Mouse (Mus musculus): ENCODE results near the gene Spint2.

The Spint2 gene

DNA sequence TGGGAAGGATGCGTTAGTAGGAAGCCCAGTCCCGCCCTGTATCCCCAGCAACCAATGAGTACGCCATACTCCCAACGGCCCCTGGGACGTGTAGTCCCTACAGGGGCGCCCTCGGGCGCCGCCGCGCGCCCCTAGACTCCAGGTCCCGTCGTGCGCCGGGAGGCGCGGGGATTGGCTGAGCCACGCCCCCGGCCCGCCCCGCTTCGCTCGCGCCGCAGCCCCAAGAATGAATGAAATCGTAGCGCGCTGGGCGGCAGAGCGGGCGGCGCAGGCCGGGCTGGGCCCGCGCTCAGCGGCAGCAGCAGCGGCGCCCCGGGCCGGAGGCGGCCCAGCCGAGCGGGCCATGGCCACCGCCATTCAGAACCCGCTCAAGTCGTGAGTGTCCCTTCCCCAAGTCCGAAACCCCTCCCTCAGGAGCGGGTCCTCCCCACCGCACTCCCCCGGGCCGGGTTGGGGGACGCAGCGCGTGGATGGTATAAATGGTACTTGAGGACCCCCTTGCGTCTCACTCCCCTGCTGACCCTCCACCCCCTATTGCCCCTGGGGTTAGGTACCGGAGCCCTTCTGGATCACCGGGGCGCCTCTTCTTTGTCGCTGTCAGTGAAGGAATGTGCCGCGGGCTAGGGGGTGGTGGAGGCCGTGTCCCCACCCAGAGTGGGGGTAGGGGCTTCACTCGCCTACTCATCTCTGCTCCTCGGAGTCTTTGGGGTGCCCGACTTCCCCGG lies 22.2 kb upstream of the Spint2 start, which contains the start of gene Dpf1:
Gene Dpf1, plus strand, starts transcription at position 214 of the 725 bp plus-strand sequence.
- peak; percentile 86 for DNase-seq

DNA sequence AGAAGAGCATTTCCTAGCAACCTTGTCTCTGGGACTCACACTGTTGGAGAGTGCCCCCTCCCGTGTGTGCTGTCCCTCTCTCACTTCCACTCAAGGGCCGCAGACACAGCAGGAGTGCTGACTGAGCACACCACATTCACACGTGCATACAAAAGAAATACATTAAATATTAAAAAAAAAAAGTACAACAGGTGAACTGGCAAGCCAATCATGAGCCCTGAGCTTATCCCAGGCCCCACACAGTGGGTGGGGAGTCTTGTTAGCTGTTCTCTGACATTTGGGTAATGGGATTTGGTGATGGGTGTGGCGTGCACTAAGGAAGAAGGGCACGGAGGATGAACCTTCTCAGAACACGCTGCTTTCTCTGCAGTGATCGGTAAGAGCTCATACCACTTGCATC lies 20.9 kb upstream of the Spint2 start:
- DNase-seq: no peak

DNA sequence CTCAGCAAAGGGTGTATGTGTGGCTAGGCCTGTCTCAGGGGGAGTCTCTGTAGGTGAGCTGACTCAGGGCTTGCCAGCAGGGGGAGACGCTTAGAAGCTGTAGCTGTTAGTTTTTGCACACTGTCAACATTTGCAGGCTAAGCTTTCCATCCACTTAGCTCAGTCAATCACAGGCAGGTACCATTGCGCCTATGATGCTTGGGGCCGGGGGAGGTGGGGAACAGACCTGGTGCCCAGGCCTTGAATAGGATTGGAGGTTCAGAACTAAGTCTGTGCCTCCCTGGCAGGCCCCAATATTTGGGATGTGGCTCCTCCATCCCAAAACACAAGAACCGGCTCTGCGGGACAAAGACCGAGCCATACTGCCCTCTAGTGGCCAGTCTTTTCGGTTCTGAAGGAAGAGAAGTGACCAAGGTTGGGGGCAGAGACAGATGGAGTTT lies 19.4 kb upstream of the Spint2 start:
- DNase-seq: peak; percentile 74

DNA sequence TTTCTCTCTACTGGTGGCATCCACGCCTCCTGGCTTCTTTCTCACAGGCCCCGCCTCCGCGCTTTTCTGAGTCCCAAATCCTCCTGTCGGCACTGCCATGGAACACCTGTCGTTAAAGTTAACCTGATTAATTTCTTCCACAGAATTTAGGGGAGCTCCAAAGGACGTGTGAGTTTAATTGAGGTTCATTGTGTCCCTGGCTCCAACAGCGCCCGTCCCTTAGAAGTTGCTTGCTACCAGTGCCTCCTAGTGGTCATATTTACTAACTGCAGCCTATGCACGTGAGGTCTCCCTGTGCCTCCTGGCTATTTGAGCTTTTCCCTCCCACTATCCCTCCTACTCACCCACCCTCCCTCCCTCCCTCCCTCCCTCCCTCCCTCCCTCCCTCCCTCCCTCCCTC lies 15.3 kb upstream of the Spint2 start:
- DNase-seq: no peak

DNA sequence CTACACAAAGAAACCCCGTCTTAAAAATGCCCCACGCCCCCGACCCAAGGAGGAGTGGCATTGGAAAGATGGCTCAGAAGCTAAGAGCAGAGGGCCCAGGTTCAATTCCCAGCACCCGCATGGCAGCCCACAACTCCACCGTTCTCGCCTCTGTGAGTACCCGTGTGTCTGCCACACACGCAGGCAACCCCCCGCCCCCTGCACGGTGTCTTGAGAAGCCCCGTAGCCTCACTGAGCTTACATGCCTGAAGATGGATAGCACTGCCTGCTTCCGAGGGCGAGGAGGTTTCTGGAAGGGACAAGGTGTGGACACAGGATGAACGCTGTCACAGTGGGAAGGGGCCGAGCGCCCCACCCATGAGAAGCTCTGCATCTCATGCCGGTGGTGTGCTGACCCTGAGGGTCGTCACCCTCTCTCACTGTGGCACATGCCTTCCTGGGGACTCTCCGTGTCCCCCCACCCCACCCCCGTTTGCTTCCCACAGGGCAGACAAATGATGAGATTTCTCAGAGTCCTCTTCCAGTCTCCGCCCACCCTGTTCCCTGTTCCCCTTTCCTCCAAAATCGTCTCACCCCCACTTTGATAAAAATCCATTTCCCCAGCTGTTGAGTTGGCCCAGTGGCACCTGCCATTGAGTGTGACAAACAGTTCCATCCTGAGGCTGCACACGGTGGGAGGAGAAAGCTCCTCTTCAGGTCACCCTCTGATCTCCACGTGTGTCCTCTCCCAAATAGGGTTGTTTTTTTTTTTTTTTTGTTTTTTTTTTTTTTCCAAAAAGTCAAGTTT lies 14.3 kb upstream of the Spint2 start:
- no peak for DNase-seq

DNA sequence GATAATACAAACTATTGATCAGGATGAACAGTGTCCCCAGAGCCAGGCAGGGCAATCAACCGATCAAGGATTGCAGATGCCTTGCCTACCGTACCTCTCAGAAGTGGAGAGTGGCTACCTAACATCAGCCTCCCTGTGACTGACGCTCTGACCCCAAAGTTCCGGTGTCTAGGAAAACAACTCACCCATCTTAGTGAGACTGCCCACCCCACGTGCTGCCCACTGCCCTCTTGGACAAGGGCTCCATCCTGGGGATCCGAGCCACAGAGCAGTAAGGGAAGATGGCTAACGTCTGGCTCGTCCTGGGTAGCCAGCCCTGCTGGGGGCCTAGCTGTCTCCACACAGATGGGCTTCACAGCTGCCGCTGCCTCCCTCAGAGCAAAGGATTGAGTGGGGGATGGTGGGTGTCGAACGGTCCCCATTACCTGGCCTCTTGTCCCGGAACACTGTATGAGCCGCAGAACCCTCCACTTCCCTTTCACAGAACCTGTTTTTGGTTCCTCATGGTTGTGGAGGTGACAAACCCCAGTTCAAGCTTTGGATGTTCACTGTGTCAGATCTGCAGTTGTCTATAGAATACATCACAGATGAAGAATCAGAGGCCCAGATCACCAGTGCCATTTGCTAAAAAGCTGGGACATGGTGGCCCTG lies 12.5 kb upstream of the Spint2 start:
- DNase-seq: no peak

DNA sequence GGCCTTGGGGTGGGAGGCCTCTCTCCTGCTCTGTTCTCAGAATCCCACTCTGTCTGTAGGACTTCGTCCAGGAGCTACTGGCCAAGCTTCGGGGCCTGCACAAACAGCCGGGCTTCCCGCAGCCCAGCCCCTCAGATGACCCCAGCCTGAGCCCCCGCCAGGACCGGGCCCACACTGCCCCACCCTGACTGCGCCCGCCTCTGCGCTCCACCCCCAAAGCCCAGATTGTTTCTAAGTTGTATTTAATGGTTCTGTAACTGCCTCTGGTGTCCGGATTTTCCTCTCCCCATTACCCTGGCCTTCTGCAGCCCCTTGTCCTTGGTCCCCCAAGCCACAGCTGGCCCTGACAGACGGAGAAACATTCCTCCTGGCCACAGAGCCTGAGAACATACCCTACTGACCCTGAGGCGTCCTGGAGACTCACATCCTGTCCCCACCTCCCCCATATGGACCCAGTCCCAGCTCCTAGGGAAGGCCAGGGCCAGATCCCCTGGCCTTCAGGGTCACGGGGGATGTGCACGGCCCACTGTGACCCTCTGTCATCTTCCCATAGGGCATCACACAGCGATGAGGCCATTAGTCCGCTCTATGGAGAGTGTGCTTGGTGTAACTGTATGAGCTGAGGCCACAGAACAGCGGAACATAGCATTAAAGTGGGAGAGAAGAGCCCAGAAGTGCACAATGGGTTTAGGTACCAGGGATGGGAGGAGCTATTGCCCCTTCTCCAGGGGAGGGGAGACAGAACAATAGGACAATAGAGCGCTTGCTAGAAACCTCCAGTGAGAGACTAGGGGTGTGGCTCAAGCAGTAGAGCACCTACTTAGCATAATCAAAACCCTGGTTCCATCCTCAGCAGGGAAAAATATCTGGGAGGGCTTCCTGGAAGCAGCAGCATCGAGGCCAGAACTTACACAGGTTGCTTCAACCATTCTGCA lies 11.7 kb upstream of the Spint2 start:
- no peak for DNase-seq

DNA sequence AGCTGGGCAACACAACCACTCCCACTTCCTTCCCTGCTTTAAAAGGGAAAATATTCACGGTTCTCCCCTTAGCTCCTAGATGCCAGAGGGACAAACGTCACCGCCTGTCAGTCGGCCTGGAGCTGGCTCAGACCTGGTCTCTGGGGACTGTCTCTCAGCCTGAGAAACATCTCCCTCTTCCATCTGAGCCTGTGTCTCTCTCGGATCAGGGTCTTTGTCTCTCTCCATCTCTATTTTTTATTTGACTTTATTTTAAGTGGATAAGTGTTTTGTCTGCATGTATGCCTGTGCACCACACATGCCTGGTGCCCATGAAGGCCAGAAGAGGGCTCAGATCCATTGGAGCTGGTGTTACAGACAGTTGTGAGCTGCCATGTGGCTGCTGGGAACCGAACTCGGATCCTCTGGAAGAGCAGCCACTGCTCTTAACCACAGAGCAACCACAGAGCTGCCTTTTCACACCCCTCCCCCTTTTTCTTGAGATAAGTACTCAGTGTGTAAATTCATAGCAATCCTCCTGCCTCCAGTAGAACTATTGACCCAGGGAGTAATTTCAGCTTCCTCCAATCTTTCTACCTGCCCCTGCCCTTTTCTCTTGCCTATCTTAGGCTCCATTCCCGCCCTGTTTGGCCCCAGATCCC lies 10.9 kb upstream of the Spint2 start:
- DNase-seq: peak; percentile 59

DNA sequence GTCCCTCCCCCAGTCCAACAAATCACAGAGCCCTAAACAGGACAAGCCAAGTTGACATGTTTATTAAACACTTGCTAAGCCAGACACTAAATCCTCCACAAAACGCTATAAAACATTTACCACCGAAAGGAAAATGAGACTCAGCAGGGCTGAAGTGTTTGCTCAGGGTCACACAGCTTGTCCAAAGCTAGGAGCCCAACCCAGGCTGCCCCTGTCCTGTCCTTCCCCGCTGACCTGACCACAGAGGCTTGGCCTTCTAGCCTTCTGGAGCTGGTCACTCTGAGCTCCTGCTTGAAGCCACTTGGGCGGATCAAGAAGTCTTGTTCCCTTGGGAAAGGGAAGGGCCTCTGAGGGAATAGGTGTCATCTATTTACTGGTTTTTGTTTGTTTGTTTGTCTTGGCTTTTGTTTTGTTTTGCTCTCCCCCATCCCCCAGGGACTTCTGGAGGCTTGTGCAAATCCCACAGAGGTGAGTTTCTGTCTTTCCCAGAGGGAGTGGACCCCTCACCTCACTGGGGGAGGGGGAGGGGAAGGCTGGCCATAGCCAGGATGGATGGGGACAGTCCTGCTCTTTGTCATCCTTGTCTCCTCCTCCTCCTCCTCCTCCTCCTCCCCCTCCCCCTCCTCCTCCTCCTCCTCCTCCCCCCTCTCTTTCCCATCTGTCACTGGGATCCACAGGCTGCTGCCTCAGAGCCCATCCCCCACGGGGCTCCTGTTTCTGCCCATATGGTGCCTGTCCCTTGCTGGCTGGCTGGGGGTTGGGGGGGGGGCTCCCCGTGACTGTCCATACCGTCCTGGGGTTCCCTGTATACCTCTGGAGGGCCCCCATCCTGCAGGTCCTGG lies 10.1 kb upstream of the Spint2 start:
- peak; percentile 72 for DNase-seq

DNA sequence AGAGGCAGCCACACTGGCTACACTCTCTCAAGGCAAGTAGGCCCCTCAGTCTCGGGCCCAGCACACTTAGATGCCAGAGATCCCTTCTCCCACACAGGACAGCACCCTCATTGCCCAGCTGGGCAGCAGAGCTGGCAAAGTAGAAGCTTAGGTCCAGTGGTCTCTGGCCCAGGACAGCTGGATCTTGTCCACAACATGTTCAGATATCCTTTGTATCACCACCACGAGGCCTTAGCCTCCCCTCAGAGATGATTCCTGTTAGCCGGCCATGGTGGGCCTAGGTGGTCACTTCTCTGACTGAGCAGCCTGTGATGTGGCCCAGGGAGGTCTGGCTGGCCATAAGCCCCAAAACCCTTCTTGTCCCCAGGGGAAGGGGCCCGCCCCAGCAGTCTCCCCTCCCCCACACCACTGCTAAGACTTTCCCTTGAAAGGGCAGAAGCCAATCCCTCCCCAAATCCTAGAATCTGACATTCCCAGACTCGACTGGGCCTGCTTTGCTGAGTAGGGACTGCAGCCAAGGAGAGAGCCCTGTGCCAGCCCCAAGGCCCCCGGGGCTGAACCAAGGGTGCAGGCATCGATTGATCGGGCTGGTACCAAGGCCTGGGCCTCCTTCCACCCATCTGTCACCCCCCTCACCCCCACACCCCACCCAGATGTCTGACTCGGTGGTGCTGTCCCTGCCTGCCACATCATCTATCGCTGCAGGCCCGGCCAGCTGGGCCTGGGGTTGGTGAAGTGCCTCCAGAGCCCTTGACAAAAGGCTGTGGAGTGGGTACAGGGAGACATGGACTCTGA lies 9.2 kb upstream of the Spint2 start:
- DNase-seq: no peak

DNA sequence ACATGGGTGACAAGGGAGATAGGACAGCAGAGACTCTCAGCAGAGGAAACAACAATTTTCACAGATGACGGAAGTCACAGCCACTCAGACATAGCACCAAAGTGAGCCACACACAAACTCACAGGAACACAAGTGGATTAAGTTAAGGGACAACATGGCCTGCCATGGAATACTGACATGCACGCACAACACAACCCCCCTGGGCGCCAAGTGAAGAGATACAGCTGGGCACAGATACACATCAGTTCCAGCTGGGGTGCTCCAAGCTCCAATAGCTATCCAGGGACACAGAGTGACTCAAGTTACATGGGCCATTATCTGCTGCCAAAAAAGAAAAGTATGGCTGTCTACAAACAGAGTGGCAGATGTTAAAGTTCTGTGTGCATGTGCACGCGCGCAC lies 8.1 kb upstream of the Spint2 start:
- DNase-seq: no peak

DNA sequence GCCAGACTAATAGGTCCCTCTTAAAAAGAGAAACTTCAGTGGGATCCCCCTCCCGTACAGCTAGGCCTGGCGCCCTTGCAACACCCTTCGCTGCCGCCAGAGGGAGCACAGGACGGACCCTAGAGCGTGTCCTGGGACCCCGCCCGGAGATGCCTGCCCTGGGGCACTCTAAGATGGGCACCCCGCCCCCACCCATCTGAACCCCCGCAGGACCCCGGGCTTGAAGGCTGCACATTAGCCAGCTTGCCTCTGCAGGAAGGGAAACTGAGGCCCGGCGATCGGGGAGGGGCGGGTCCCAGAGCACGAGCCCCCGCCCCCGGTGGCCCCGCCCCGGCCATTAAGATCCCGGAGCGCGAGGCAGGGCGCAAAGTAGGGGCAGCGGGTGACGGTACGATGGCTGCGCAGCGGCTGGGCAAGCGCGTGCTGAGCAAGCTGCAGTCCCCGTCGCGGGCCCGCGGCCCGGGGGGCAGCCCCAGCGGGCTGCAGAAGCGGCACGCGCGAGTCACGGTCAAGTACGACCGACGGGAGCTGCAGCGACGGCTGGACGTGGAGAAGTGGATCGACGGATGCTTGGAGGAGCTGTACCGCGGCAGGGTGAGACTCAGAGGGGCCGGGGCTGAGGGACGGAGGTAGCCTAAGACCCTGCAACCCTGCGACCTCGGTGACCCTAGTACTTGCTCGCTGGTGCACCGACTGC lies 7.4 kb upstream of the Spint2 start, which contains the start of gene Ppp1r14a:
Gene Ppp1r14a, plus strand, starts transcription at position 367 of the 697 bp plus-strand sequence.
- peak; percentile 69 for DNase-seq

DNA sequence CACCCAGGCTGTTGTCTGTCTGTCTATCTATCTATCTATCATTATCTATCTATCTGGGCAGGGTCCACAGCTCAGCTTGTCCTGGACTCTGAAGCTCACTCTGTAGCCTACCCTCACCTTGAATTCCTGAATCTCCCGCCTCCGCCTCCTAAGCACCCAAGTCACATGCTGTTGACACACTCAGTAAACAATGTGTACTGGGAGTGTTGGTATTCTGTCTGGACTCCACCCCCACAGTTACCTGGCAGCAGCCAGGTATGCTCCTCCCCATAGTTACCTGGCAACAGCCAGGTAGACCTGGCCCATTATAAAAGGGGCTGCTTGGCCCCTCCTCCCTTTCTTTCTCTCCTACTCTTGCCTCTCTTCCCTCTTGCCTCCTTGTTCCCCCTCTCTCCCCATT lies 6.4 kb upstream of the Spint2 start:
- DNase-seq: no peak

DNA sequence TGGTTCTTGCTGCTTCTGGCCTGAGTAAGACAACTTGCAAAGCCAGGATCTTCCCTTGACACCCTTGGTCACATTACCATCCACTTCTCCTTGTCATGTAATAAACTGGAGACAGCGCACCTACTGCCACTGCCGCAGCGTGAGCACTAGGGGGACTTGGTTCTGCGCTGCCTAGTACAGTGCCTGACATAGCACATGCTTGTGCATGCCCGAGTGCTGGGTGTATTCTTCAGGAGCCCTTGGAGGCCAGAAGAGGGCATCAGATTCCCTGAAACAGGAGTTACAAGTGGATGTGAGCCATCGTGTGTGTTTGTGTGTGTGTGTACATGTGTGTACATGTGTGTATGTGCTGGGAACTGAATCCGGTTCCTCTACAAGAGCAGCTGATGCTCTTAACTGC lies 5.8 kb upstream of the Spint2 start:
- no peak for DNase-seq

DNA sequence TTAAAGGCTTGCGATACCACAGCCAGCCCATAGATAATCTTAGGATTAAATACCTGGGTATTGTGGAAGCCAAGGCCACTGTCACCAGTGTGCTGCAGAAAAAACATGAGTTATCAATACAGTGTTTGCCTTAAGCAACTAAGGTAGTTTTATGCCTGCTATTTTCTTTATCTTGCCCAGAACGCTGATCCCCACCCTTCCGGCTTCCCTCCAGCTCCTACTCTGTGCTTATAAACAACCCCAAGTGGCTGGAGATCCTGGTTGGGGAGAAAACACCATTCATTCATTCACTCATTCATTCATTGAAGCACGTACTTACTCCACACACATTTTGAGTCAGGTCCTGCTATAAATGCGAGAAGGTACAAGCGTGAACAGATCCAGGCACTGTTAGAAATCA lies 2.8 kb upstream of the Spint2 start:
- no peak for DNase-seq

DNA sequence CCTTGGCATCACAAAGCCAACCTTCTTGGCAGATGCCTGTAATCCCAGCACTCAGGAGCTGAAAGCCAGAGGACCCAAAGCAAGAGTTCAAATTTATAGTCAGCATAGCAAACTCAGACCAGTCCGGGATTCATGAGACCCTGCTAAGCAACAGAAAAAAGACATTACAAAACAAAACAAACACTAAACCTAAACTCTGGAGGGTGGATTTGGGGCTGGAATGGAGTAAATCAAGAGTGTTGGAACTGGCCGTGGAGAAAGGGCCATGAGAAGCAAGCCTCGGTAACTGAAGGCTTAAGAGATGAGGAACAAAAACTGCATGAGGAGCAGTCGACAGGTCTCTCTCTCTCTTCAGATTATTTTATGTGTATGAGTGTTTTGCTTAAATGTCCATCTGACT lies 2.2 kb upstream of the Spint2 start:
- DNase-seq: no peak

DNA sequence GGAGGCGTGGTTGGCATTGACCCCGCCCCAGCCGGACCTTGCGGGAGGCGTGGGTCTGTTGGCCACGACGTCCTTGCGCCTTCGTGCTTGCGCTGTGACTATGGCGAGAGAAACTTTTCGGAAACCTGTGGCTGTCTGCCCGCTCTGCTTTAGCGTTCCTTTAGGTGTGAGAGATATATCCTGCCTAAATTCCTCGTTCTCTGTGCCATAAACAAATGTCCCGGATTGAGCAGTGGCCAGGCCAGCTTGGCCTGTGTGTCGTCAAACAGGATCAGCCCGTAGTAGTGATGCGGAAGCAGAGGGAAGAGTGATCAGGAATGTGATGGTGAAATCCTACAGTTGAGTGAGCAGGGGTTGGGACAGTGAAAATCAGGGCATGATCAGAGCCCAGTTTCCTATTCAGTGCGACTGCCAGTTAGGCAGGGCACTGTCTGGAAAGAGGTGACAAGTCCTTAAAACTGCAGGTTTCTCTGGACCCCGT lies 402 bp upstream of the Spint2 start:
- DNase-seq: no peak

DNA sequence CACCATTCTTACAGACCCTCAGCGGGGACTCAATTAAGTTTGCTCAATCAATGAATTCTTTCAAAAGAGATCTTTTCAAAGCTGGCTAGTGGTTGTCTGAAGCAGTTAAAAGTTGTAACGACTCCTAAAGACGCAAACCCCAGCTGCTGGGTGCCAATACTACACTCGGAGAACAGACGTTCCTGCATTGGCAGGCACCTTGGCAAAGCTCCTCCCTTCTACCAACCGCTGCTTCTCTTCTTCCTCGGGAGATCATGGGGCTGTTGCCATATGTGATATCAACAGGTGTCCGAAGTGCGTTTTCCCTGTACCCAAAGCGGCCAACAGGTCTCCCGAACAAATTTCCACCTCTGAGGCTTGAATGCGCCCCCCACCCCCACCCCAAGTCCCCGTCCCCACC lies 911 bp downstream of the Spint2 start:
- DNase-seq: no peak

DNA sequence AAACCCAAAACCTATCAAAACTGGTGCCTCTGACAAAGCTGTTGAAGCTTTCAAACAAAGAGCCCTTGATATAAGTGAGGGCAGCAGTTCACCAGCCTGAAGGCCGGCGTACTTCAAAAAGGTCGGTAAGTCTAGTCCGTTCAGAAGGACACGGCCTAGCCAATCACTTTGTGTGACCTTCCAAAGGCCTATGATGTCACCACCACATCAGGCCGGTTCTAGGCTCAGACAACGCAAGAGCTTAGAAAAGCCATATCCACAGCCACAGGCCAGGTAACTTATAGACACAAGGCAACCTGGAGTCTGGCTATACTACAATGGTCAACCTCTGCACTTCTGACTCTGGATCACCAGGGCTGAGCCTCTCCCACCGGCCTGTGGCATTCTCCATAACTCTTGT lies 1.8 kb downstream of the Spint2 start:
- no peak for DNase-seq
